Mouse (Mus musculus) heart, adult 2 months (tissue): Measurements from ENCODE around the gene Mfap2. TPM values are rescaled to one million over a fixed set of nuclear protein-coding genes. Genes with fewer than 3 reads are reported as not detected.
A peak's percentile ranks its signal among the peaks of the same experiment; 100 is the strongest.

Source experiments
- DNase-seq, 2 experiments: peaks; one replicate each; pipeline ENCODE4 v3.0.0; 2021
- H3K27ac ChIP-seq: fragments of 200-600 bp; 2 replicates; pipeline ENCODE4 v1.8.1; 2022
- H3K27me3 ChIP-seq: fragments of 200-500 bp; 2 replicates; pipeline ENCODE4 v1.6.1; 2012; ENCODE audit warnings: mild to moderate bottlenecking, low read length, inconsistent platforms, mixed read lengths; ENCODE audit not compliant: control insufficient read depth, insufficient read depth
- H3K36me3 ChIP-seq: fragments of 200-500 bp; 2 replicates; pipeline ENCODE4 v1.6.1; 2012; ENCODE audit warnings: low read length, inconsistent platforms; ENCODE audit not compliant: control insufficient read depth, insufficient read depth
- H3K4me1 ChIP-seq: fragments of 200-500 bp; 2 replicates; pipeline ENCODE4 v1.6.1; 2011; ENCODE audit warnings: low read length; ENCODE audit not compliant: control insufficient read depth, insufficient read depth
- H3K4me3 ChIP-seq: fragments of 200-600 bp; 2 replicates; pipeline ENCODE4 v1.8.1; 2022
- H3K79me2 ChIP-seq: fragments of 200-500 bp; replicated peaks from 2 replicates; pipeline ENCODE4 v1.6.1; 2012; ENCODE audit warnings: mild to moderate bottlenecking, inconsistent platforms, low read length, moderate library complexity, mixed read lengths; ENCODE audit not compliant: control insufficient read depth, insufficient read depth
- H3K9ac ChIP-seq: fragments of 200-500 bp; 2 replicates; pipeline ENCODE4 v1.6.1; 2012; ENCODE audit warnings: low read depth, mild to moderate bottlenecking, control low read depth, inconsistent platforms, low read length, mixed read lengths
- CTCF ChIP-seq: fragments of 200-600 bp; IDR thresholded peaks from 2 replicates; pipeline ENCODE4 v1.8.1; 2022; ENCODE audit warnings: antibody characterized with exemption, mild to moderate bottlenecking, moderate library complexity
- EP300 ChIP-seq: fragments of 200-500 bp; IDR thresholded peaks from 2 replicates; pipeline ENCODE4 v1.6.1; 2011; ENCODE audit warnings: low read depth, low read length, control low read depth; ENCODE audit not compliant: insufficient read depth
- POLR2A ChIP-seq: fragments of 200-500 bp; IDR thresholded peaks from 2 replicates; pipeline ENCODE4 v1.6.1; 2011; ENCODE audit warnings: mild to moderate bottlenecking, low read depth, low read length, control low read depth; ENCODE audit not compliant: insufficient read depth
- WGBS: fragments of 180-500 bp; shearing (Covaris S2); methylation state at CpG from one replicate; pipeline ENCODE4 v1.1.7; 2018; 5-methylcytosine and 5-hydroxymethylcytosine counted together
- intact Hi-C: fragments of 180-260 bp; cut with DNase I; formaldehyde crosslinking; loops from one replicate; pipeline ENCODE4 v1.15.1; 2025
- polyA plus RNA-seq: library from polyadenylated mRNA; depleted of rRNA; stranded (reverse); fragments of >200 nt; gene quantifications from 2 replicates; pipeline ENCODE4 v1.2.3, GENCODE M21; 2012
- total RNA-seq, 2 experiments: library from RNA; stranded (reverse); gene quantifications; 2 replicates each; pipeline ENCODE4 v1.2.3; 2021

The Mfap2 gene
- total and polyA plus RNA-seq, 3 experiments = 3.1 to 17.6 (median 3.1) TPM

DNA sequence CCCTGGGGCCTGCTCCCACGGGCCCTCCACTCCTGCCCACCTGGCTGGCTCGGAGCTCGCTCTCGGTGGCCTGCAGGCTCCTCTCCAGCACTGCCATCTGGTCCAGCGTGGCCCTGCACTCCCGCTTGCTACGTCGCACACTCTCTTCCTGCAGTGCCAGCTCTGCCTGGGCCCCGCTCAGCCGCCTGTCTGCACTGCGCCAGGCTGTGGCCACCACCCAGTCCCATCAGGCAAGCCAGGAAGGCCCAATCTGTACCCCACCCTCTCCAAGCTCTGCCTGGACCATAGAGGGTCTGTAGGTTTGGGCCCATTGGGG lies 11.4 kb downstream of the Mfap2 start:
- intact Hi-C loops = loop anchor here (10.0 kb wide), 1 partner anchor 297 kb away; no protein-coding TSS in a partner anchor
- H3K27ac ChIP-seq = no peak overlapping the region; the same call in 1 of the 2 replicates
- no peak overlapping the region for H3K4me3 ChIP-seq
- 0 out of 2 replicates have a peak overlapping the region, but pooled peaks have one; percentile 33 for H3K9ac ChIP-seq
- no peaks in the 10 kb centered on the region for H3K79me2 ChIP-seq
- 51% methylated on average over 11 of the region's 11 CpGs for WGBS
- H3K36me3 ChIP-seq = no peaks in the 10 kb centered on the region
- TF ChIP-seq POLR2A = no peak
- no peak for TF ChIP-seq CTCF
- TF ChIP-seq EP300 = no peak
- H3K27me3 ChIP-seq = no peaks in the 10 kb centered on the region
- DNase-seq = no peak
- H3K4me1 ChIP-seq = peaks cover 9% of the 10 kb centered on the region

DNA sequence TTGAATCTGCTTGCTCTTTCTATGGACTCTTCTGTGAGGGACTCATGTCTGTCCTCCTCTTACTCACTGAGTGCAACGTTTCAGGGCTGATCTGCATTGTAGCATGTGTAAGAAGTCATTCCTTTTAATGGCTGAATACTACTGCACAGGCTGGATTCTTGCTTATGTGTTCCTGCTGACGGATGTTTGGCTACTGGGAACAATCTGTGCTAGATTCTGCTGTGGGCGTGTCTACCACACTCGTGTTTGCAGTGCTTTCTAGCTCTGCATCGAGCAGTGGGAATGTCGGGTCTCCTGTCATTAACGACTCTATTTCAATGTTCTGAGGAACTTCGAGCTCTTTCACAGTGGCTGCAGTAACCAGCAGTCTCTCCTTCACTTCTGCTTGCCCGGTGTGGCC lies 13.8 kb downstream of the Mfap2 start:
- Histone ChIP-seq H3K79me2 (no peaks in the 10 kb centered on the region), H3K36me3 (no peaks in the 10 kb centered on the region), H3K27me3 (no peaks in the 10 kb centered on the region), H3K4me1 (peaks cover 9% of the 10 kb centered on the region), H3K9ac (no peak overlapping the region), H3K27ac (no peak overlapping the region), H3K4me3 (no peak overlapping the region)
- no peak for DNase-seq
- 45% methylated on average over 9 of the region's 9 CpGs for WGBS
- intact Hi-C loops = loop anchor here (10.0 kb wide), 1 partner anchor 299 kb away; no protein-coding TSS in a partner anchor
- no peak for TF ChIP-seq POLR2A
- TF ChIP-seq EP300 = no peak
- no peak for TF ChIP-seq CTCF

DNA sequence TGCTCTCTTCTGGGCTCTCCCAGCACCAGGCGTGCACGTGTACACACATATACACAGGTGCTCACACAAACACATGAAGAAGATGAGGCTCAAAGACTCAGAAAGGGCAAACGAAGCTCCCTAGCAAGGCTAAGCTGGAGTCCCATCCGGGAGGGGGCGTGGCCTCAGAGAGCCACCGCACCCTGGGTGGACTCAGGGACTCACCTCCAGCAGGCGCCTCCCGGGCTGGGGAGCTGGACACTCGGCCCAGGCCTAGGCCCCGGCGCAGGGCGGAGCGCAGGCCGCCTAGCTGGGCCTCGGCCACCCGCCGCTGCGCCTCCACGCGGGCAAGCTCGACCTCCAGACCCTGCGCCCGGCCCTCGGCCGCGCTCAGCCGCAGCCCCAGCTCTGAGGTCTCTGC lies 14.8 kb downstream of the Mfap2 start:
- no peaks in the 10 kb centered on the region for H3K79me2 ChIP-seq
- DNase-seq = no peak
- H3K9ac ChIP-seq = no peak overlapping the region
- no peak overlapping the region for H3K4me3 ChIP-seq
- intact Hi-C loops = loop anchor here (10.0 kb wide), 1 partner anchor 300 kb away; no protein-coding TSS in a partner anchor
- no peaks in the 10 kb centered on the region for H3K36me3 ChIP-seq
- H3K27ac ChIP-seq = no peak overlapping the region
- WGBS = 91% methylated on average over 27 of the region's 27 CpGs
- peaks cover 9% of the 10 kb centered on the region for H3K4me1 ChIP-seq
- no peaks in the 10 kb centered on the region for H3K27me3 ChIP-seq
- no peak for TF ChIP-seq EP300
- no peak for TF ChIP-seq CTCF
- no peak for TF ChIP-seq POLR2A

DNA sequence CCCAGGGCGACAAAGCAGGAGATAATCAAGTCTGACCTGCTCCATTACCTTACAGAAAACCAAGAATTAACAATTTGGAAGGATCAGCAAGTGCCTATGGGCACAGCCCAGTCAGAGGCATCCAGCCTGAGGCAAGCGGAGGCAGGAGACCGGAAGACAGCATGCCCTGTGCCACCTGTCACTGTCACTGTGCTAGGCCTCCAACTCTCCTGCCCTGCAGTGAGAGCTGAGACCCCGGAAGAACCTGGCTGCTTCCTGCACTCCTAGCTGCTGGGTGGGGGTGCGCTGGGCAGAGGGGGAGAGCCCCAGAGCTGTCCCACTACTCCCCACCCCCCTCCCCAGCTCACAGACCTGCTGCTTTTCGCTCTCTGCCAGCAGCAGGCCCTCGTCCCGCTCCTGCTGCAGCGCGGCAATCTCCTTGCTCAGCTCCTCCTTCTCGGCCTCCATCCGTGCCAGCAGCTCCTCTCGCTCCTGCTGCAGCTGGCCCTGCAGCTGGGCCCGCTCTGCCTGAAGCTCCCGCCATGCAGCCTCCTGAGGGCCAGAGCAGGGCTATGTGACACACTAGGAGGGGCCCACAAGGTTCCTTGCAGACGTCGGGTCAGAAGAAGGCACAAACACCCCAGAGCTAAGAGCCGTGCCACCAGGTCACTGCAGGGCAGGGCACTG lies 20.5 kb downstream of the Mfap2 start:
- no peaks in the 10 kb centered on the region for H3K79me2 ChIP-seq
- no peak for DNase-seq
- TF ChIP-seq CTCF (no peak), EP300 (no peak), POLR2A (no peak)
- peaks cover 2% of the 10 kb centered on the region for H3K4me1 ChIP-seq
- H3K4me3 ChIP-seq = no peak overlapping the region
- no peak overlapping the region for H3K9ac ChIP-seq
- intact Hi-C loops = loop anchor here (1.0 to 2.0 kb wide), 2 partner anchors 44 to 66 kb away; partner anchors contain the start of gene Atp13a2
- H3K27me3 ChIP-seq = no peaks in the 10 kb centered on the region
- WGBS = 87% methylated on average over 17 of the region's 18 CpGs
- H3K36me3 ChIP-seq = no peaks in the 10 kb centered on the region
- no peak overlapping the region for H3K27ac ChIP-seq

DNA sequence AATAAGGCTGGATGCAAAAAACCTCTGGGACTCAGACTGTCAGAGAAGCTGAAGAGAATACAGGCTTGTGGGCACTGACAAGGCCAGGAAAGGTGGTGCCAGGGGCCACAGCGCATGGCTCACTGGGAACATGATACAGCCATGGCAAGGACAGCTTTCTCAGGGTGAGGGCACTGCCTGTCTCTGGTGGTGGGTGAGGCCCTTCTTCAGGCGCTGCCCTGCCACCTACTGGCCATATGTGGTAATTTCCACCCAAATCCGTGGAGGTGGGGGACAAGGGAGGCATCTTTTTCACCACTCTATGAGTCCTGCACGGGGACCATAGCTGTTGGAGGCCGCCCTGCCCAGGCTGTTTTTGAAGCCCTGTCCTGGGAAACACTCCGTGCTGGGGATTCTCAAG lies 21.5 kb downstream of the Mfap2 start:
- Histone ChIP-seq H3K4me3 (no peak overlapping the region), H3K79me2 (no peaks in the 10 kb centered on the region), H3K27me3 (no peaks in the 10 kb centered on the region), H3K9ac (no peak overlapping the region), H3K36me3 (no peaks in the 10 kb centered on the region), H3K4me1 (peaks cover 2% of the 10 kb centered on the region), H3K27ac (no peak overlapping the region)
- intact Hi-C loops = loop anchor here (1.0 to 2.0 kb wide), 2 partner anchors 45 to 67 kb away; partner anchors contain the start of gene Atp13a2
- TF ChIP-seq POLR2A (no peak), EP300 (peak; percentile 88; the same call in 1 of the 2 replicates), CTCF (peak; percentile 98; the same call in 1 of the 2 replicates)
- DNase-seq = peak; percentile 77 to 86
- WGBS = 12% methylated on average over 6 of the region's 6 CpGs
